Mouse (Mus musculus): ENCODE measurements around the gene Rundc1. TPM values are rescaled to one million over a fixed set of nuclear protein-coding genes. Genes with fewer than 3 reads are reported as not detected.

Rundc1 gene
- polyA plus RNA-seq, 1 experiment from 2014 or later = 16.1 TPM

Small RNA genes lying within 50 kb of the gene (microRNA-seq; reads per million reads assigned to microRNA genes)
- 0.63 reads per million for gene Mir6929

Other genes with a start within 250 kb of the Rundc1 start
- 0.24 and 0.51 TPM in 2 replicates for gene Ccr10, start 249.6 kb upstream of the Rundc1 start, polyA plus RNA-seq (2014; fragmentation: Nextera tagmentation; extraction: Ambion mirVana)
- 18.2 and 27.4 TPM in 2 replicates for gene Ezh1, start 198.6 kb upstream of the Rundc1 start, polyA plus RNA-seq (2014; fragmentation: Nextera tagmentation; extraction: Ambion mirVana)
- 248 and 275 TPM in 2 replicates for gene Ramp2, start 179.1 kb upstream of the Rundc1 start, polyA plus RNA-seq (2014; fragmentation: Nextera tagmentation; extraction: Ambion mirVana)
- 154 and 160 TPM in 2 replicates for gene Vps25, start 171.4 kb upstream of the Rundc1 start, polyA plus RNA-seq (2014; fragmentation: Nextera tagmentation; extraction: Ambion mirVana)
- 18.9 and 28.1 TPM in 2 replicates for gene Wnk4, start 164.5 kb upstream of the Rundc1 start, polyA plus RNA-seq (2014; fragmentation: Nextera tagmentation; extraction: Ambion mirVana)
- 1.2 and 1.7 TPM in 2 replicates for gene Cntd1, start 146.1 kb upstream of the Rundc1 start, polyA plus RNA-seq (2014; fragmentation: Nextera tagmentation; extraction: Ambion mirVana)
- 204 and 207 TPM in 2 replicates for gene Coa3, start 146.0 kb upstream of the Rundc1 start, polyA plus RNA-seq (2014; fragmentation: Nextera tagmentation; extraction: Ambion mirVana)
- gene Becn1, start 122.8 kb upstream of the Rundc1 start, polyA plus RNA-seq (2014; fragmentation: Nextera tagmentation; extraction: Ambion mirVana) = 112 and 164 TPM in 2 replicates
- 113 and 130 TPM in 2 replicates for gene Psme3, start 108.9 kb upstream of the Rundc1 start, polyA plus RNA-seq (2014; fragmentation: Nextera tagmentation; extraction: Ambion mirVana)
- 1.9 TPM in 2 replicates for gene Aoc2, start 100.0 kb upstream of the Rundc1 start, polyA plus RNA-seq (2014; fragmentation: Nextera tagmentation; extraction: Ambion mirVana)
- 0.23 and 0.37 TPM in 2 replicates for gene Aoc3, start 94.5 kb upstream of the Rundc1 start, polyA plus RNA-seq (2014; fragmentation: Nextera tagmentation; extraction: Ambion mirVana)
- gene G6pc, start 57.5 kb upstream of the Rundc1 start, polyA plus RNA-seq (2014; fragmentation: Nextera tagmentation; extraction: Ambion mirVana) = 0.08 TPM in 1 of 2 replicates, not detected in the other
- gene Aarsd1, start 7.5 kb upstream of the Rundc1 start, polyA plus RNA-seq (2014; fragmentation: Nextera tagmentation; extraction: Ambion mirVana) = 85.2 and 99.0 TPM in 2 replicates
- gene Gm27029, start 289 bp upstream of the Rundc1 start, polyA plus RNA-seq (2014; fragmentation: Nextera tagmentation; extraction: Ambion mirVana) = 10.4 and 11.5 TPM in 2 replicates
- gene Ptges3l, start 248 bp downstream of the Rundc1 start, polyA plus RNA-seq (2014; fragmentation: Nextera tagmentation; extraction: Ambion mirVana) = 8.9 and 10.3 TPM in 2 replicates
- 430 and 578 TPM in 2 replicates for gene Rpl27, start 17.2 kb downstream of the Rundc1 start, polyA plus RNA-seq (2014; fragmentation: Nextera tagmentation; extraction: Ambion mirVana)
- gene Ifi35, start 23.3 kb downstream of the Rundc1 start, polyA plus RNA-seq (2014; fragmentation: Nextera tagmentation; extraction: Ambion mirVana) = 9.6 and 10.4 TPM in 2 replicates
- gene Rnd2, start 39.9 kb downstream of the Rundc1 start, polyA plus RNA-seq (2014; fragmentation: Nextera tagmentation; extraction: Ambion mirVana) = 7.0 and 10.8 TPM in 2 replicates
- 25.0 and 28.4 TPM in 2 replicates for gene Vat1, start 41.1 kb downstream of the Rundc1 start, polyA plus RNA-seq (2014; fragmentation: Nextera tagmentation; extraction: Ambion mirVana)
- 8.7 and 22.0 TPM in 2 replicates for gene Brca1, start 126.9 kb downstream of the Rundc1 start, polyA plus RNA-seq (2014; fragmentation: Nextera tagmentation; extraction: Ambion mirVana)
- gene Nbr1, start 127.1 kb downstream of the Rundc1 start, polyA plus RNA-seq (2014; fragmentation: Nextera tagmentation; extraction: Ambion mirVana) = 30.8 and 63.9 TPM in 2 replicates
- gene Tmem106a, start 157.2 kb downstream of the Rundc1 start, polyA plus RNA-seq (2014; fragmentation: Nextera tagmentation; extraction: Ambion mirVana) = 3.8 and 4.8 TPM in 2 replicates
- gene Gm11634, start 174.2 kb downstream of the Rundc1 start, polyA plus RNA-seq (2014; fragmentation: Nextera tagmentation; extraction: Ambion mirVana) = not detected in 2 replicates
- gene Rdm1, start 202.1 kb downstream of the Rundc1 start, polyA plus RNA-seq (2014; fragmentation: Nextera tagmentation; extraction: Ambion mirVana) = 31.6 and 35.8 TPM in 2 replicates
- gene Arl4d, start 240.5 kb downstream of the Rundc1 start, polyA plus RNA-seq (2014; fragmentation: Nextera tagmentation; extraction: Ambion mirVana) = 2.4 and 2.8 TPM in 2 replicates